Mouse (Mus musculus) C2C12 (cell line): ENCODE data around the gene Pdia2.

ENCODE experiments used
- CEBPB ChIP-seq: IDR thresholded peaks from one replicate; pipeline ENCODE4 v1.6.1; 2011; ENCODE audit warnings: low read depth, mild to moderate bottlenecking, control low read depth, moderate library complexity
- CTCF ChIP-seq: IDR thresholded peaks from one replicate; pipeline ENCODE4 v1.5.1; 2011; ENCODE audit not compliant: control insufficient read depth, insufficient read depth, insufficient read length
- MAX ChIP-seq: IDR thresholded peaks from one replicate; pipeline ENCODE4 v1.6.1; 2011; ENCODE audit warnings: mild to moderate bottlenecking, control low read depth
- MYOD1 ChIP-seq: IDR thresholded peaks from one replicate; pipeline ENCODE4 v1.6.1; 2011; ENCODE audit warnings: low read depth; ENCODE audit not compliant: control insufficient read depth, insufficient read length
- USF1 ChIP-seq: IDR thresholded peaks from one replicate; pipeline ENCODE4 v1.6.1; 2011; ENCODE audit warnings: low read depth, mild to moderate bottlenecking, control low read depth, moderate library complexity

- no peak for TF ChIP-seq CTCF
- no peak for TF ChIP-seq MYOD1
- TF ChIP-seq MAX = no peak
- TF ChIP-seq CEBPB = no peak
- no peak for TF ChIP-seq USF1
These were observed 17.7 kb downstream of the Pdia2 start for GRCm38 (mm10) chr17:26181179-26181578.
